Mouse (Mus musculus) forebrain, embryonic 15.5 days (tissue): ENCODE results near the gene Setd5. TPM values are rescaled to one million over a fixed set of nuclear protein-coding genes. Genes with fewer than 3 reads are reported as not detected.

ENCODE experiments used
- ATAC-seq: fragments of 200-750 bp; cut with Nextera tagmentation; replicated peaks from 2 replicates; pipeline ENCODE4 v1.8.0; 2017; ENCODE audit warnings: mild to moderate bottlenecking, moderate TSS enrichment, moderate library complexity
- H3K27ac ChIP-seq: fragments of 300-500 bp; sonication (generic); replicated peaks from 2 replicates; pipeline ENCODE4 v1.5.1; 2015; ENCODE audit warnings: mild to moderate bottlenecking, inconsistent platforms
- H3K27me3 ChIP-seq: fragments of 300-500 bp; sonication (generic); 2 replicates; pipeline ENCODE4 v1.6.1; 2015; ENCODE audit warnings: inconsistent platforms
- H3K36me3 ChIP-seq: fragments of 300-500 bp; sonication (generic); 2 replicates; pipeline ENCODE4 v1.6.1; 2015; ENCODE audit warnings: mild to moderate bottlenecking, inconsistent platforms
- H3K4me1 ChIP-seq: fragments of 300-500 bp; sonication (generic); 2 replicates; pipeline ENCODE4 v1.6.1; 2015; ENCODE audit warnings: inconsistent platforms
- H3K4me2 ChIP-seq: fragments of 300-500 bp; sonication (generic); replicated peaks from 2 replicates; pipeline ENCODE4 v1.6.1; 2015; ENCODE audit warnings: mild to moderate bottlenecking, inconsistent platforms
- H3K4me3 ChIP-seq: fragments of 300-500 bp; sonication (generic); 2 replicates; pipeline ENCODE4 v1.5.1; 2015; ENCODE audit warnings: mild to moderate bottlenecking, inconsistent platforms
- H3K9ac ChIP-seq: fragments of 300-500 bp; sonication (generic); replicated peaks from 2 replicates; pipeline ENCODE4 v1.6.1; 2015; ENCODE audit warnings: mild to moderate bottlenecking, inconsistent platforms
- H3K9me3 ChIP-seq: fragments of 300-500 bp; sonication (generic); 2 replicates; pipeline ENCODE4 v1.6.1; 2016; ENCODE audit warnings: inconsistent platforms
- WGBS: fragments of 180-500 bp; shearing (Covaris S2); methylation state at CpG from one replicate; pipeline ENCODE4 v1.1.7; 2015; ENCODE audit warnings: mixed read lengths; 5-methylcytosine and 5-hydroxymethylcytosine counted together
- polyA plus RNA-seq: library from polyadenylated mRNA; unstranded; fragments of >200 nt; fragmentation: Nextera tagmentation; extraction: Ambion mirVana; gene quantifications from 2 replicates; pipeline ENCODE4 v1.2.1, GENCODE M21; 2015

The Setd5 gene
- polyA plus RNA-seq, 1 experiment from 2014 or later: 53.4 TPM

GRCm38 (mm10) chr6:113178286-113179194, 101.4 kb downstream of the Setd5 start:
- H3K4me2 ChIP-seq: peak overlapping the region; percentile 31
- peaks cover 17% of the 10 kb centered on the region for H3K4me1 ChIP-seq
- peak overlapping the region; percentile 79 for H3K27ac ChIP-seq
- H3K4me3 ChIP-seq: peak overlapping the region; percentile 18; the same call in 1 of the 2 replicates
- no peak overlapping the region; the same call in 1 of the 2 replicates for H3K9ac ChIP-seq
- ATAC-seq: peak; percentile 94
- H3K36me3 ChIP-seq: peaks cover 20% of the 10 kb centered on the region; the same call in 1 of the 2 replicates
- H3K9me3 ChIP-seq: no peaks in the 10 kb centered on the region
- H3K27me3 ChIP-seq: no peaks in the 10 kb centered on the region
- WGBS: 18% methylated on average over 14 of the region's 14 CpGs

GRCm38 (mm10) chr6:113179195-113179733, 102.1 kb downstream of the Setd5 start:
- peak; percentile 64 for ATAC-seq
- 35% methylated on average over 4 of the region's 4 CpGs for WGBS
- Histone ChIP-seq H3K9ac (no peak overlapping the region), H3K27ac (peak overlapping the region; percentile 79), H3K4me2 (peak overlapping the region; percentile 31), H3K4me3 (0 out of 2 replicates have a peak overlapping the region, but pooled peaks have one; percentile 18), H3K36me3 (peaks cover 13% of the 10 kb centered on the region; the same call in 1 of the 2 replicates), H3K9me3 (no peaks in the 10 kb centered on the region), H3K27me3 (no peaks in the 10 kb centered on the region), H3K4me1 (peaks cover 17% of the 10 kb centered on the region)

DNA sequence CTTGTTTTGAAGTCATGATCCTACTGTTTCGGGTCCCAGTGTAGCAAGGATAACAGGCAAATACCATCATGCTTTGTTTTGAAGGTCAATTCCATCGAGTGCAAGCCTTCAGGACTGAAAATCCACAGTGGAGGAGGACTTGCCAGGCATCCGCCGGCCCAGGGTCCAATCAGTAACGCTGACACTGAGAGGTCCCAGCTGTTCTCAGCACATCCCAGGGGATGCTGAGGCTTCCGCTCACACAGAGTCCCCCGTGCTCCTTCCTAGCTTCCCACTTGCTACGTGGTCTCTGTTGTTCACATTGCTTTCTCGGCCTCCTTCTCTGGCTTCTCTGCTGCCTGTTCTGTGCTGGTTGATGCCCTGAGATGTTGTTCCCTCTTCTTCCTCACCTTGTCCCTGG, 107.0 kb downstream of the Setd5 start:
- Histone ChIP-seq H3K27ac (no peak overlapping the region), H3K9ac (no peak overlapping the region), H3K4me2 (no peak overlapping the region), H3K4me3 (no peak overlapping the region), H3K9me3 (no peaks in the 10 kb centered on the region), H3K4me1 (peaks cover 8% of the 10 kb centered on the region), H3K36me3 (peaks cover 4% of the 10 kb centered on the region; the same call in 1 of the 2 replicates), H3K27me3 (no peaks in the 10 kb centered on the region)
- WGBS: 81% methylated on average over 9 of the region's 9 CpGs
- ATAC-seq: no peak

DNA sequence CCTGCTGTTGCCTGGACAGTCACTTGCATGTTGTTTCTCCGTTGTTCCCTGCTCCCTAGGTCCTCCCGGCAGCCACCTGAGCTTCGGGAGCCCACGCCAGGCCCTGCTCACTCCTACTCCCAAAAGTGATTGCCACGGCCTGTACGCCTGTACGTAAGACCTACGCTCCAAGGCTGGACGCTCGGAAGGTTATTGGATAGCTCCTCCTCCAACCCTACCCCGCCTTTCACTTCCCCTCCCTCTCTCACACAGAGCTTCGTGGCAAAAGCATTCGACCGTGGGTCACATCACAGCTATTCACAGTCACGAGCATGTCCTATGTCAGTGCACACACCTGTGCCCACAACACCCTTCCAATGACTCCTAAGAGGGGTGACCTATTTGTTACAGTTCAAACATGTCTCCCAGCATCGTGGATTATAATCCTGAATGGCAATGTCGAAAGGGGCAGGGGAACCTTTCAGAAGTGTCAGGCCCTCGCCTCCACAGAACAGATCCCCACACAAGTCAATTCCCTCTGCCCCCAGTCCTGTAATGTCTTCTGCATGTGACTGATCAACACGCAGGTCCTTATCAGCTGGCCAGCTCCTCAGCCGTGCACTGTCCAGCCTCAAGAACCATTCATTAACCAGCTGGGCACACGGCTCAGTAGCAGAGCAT, 107.8 kb downstream of the Setd5 start:
- no peak for ATAC-seq
- Histone ChIP-seq H3K27me3 (no peaks in the 10 kb centered on the region), H3K4me2 (no peak overlapping the region), H3K27ac (no peak overlapping the region), H3K36me3 (peaks cover 4% of the 10 kb centered on the region; the same call in 1 of the 2 replicates), H3K4me1 (peaks cover under 1% of the 10 kb centered on the region; the same call in 1 of the 2 replicates), H3K9me3 (no peaks in the 10 kb centered on the region), H3K9ac (no peak overlapping the region), H3K4me3 (no peak overlapping the region)
- 86% methylated on average over 21 of the region's 21 CpGs for WGBS

DNA sequence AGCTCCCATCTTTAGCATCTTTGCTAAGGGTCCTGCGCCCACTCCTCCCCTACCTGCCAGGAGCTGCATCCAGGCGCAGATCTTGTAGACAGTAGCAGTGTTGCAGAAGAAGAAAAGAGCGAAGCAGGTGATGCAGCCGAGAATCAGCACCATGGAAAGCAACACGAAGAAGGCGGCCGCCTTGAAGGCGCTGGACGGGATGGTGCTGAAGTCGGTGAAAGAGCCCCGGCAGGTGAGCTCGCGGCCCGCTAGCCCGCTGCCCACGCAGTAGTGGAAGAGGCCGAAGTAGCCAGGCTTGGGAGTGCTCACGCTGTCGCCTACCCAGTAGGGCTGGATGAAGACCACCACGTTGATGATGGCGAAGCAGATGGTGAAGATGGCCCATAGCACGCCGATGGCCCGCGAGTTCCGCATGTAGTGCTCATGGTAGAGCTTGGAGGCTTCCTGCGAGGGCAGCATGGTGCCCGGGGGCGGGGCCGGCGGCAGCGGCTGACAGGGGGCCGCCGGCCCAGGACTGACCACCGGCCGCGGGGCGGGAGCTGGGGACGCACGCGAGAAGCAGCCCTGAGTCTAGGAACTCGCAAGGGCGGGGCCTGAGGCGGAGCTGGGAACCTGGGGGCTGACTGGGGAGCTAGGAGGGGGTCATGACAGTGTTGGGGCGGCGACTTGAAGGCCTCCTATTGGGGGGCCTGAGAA, 116.7 kb downstream of the Setd5 start:
- no peaks in the 10 kb centered on the region for H3K27me3 ChIP-seq
- H3K27ac ChIP-seq: 0 out of 2 replicates have a peak overlapping the region, but pooled peaks have one; percentile 7
- H3K4me1 ChIP-seq: peaks cover 37% of the 10 kb centered on the region
- no peaks in the 10 kb centered on the region for H3K36me3 ChIP-seq
- H3K9ac ChIP-seq: peak overlapping the region; percentile 97
- peak overlapping the region; percentile 94 for H3K4me3 ChIP-seq
- peak overlapping the region; percentile 92 for H3K4me2 ChIP-seq
- ATAC-seq: peak; percentile 62
- WGBS: 4% methylated on average over 46 of the region's 46 CpGs
- no peaks in the 10 kb centered on the region for H3K9me3 ChIP-seq

DNA sequence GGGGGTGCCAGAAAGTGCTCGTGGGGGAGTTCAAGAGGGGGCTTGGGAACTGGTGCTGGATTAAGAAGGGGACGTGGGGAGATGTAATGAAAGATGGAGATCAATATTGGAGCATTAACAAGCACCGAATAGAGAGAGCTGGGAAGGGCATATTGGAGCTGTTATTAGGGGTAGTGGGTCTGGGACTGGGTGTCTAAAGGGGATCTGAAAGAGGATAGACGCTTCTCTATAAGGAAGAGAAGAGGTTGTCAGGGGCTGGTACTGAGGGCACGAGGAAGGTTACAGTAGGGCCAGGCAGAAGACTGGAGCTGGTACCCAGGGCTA, 117.3 kb downstream of the Setd5 start:
- no peaks in the 10 kb centered on the region for H3K27me3 ChIP-seq
- peak overlapping the region; percentile 94 for H3K4me3 ChIP-seq
- peak; percentile 77; the same call in 1 of the 2 replicates for ATAC-seq
- H3K4me2 ChIP-seq: peak overlapping the region; percentile 92
- WGBS: 2% methylated on average over 5 of the region's 5 CpGs
- peak overlapping the region; percentile 97 for H3K9ac ChIP-seq
- H3K36me3 ChIP-seq: no peaks in the 10 kb centered on the region
- no peaks in the 10 kb centered on the region for H3K9me3 ChIP-seq
- H3K27ac ChIP-seq: peak overlapping the region; percentile 76; the same call in 1 of the 2 replicates
- peaks cover 37% of the 10 kb centered on the region for H3K4me1 ChIP-seq

- under 1% methylated on average over 53 of the region's 66 CpGs for WGBS
- peak; percentile 84 for ATAC-seq
- H3K4me1 ChIP-seq: peaks cover 37% of the 10 kb centered on the region
These were observed 117.9 kb downstream of the Setd5 start, which contains the start of gene Lhfpl4 for GRCm38 (mm10) chr6:113194841-113195595. Gene Lhfpl4, minus strand, starts transcription at chr6:113195384.

GRCm38 (mm10) chr6:113195596-113195992, 118.4 kb downstream of the Setd5 start:
- peak overlapping the region; percentile 97 for H3K9ac ChIP-seq
- H3K4me2 ChIP-seq: peak overlapping the region; percentile 92
- peak; percentile 20 for ATAC-seq
- H3K4me1 ChIP-seq: peaks cover 37% of the 10 kb centered on the region
- no peaks in the 10 kb centered on the region for H3K36me3 ChIP-seq
- no peaks in the 10 kb centered on the region for H3K27me3 ChIP-seq
- H3K27ac ChIP-seq: peak overlapping the region; percentile 76
- H3K9me3 ChIP-seq: no peaks in the 10 kb centered on the region
- WGBS: 8% methylated on average over 9 of the region's 9 CpGs
- peak overlapping the region; percentile 94 for H3K4me3 ChIP-seq

More at GRCm38 (mm10) chr6:113194841-113195595, 117.9 kb downstream of the Setd5 start, which contains the start of gene Lhfpl4:
- Histone ChIP-seq H3K4me2 (peak within 1 kb of the TSS; percentile 92), H3K9me3 (no peaks in the 10 kb centered on the region), H3K9ac (peak within 1 kb of the TSS; percentile 97), H3K36me3 (no peaks in the 10 kb centered on the region), H3K4me3 (peak within 1 kb of the TSS; percentile 94), H3K27ac (peak within 1 kb of the TSS; percentile 76), H3K27me3 (no peaks in the 10 kb centered on the region)

Other genes with a start within 250 kb of the Setd5 start
- gene Srgap3, start 130.1 kb upstream of the Setd5 start, polyA plus RNA-seq: 33.7 and 34.0 TPM in 2 replicates
- gene Thumpd3, start 31.1 kb upstream of the Setd5 start, polyA plus RNA-seq: 55.5 and 60.7 TPM in 2 replicates
- 42.3 and 44.6 TPM in 2 replicates for gene Lhfpl4, start 118.0 kb downstream of the Setd5 start, polyA plus RNA-seq
- gene Mtmr14, start 160.5 kb downstream of the Setd5 start, polyA plus RNA-seq: 47.0 and 53.8 TPM in 2 replicates
- gene Cpne9, start 204.9 kb downstream of the Setd5 start, polyA plus RNA-seq: 0.34 and 0.39 TPM in 2 replicates
- gene Brpf1, start 229.8 kb downstream of the Setd5 start, polyA plus RNA-seq: 19.6 and 22.2 TPM in 2 replicates
- gene Ogg1, start 249.6 kb downstream of the Setd5 start, polyA plus RNA-seq: 11.6 and 11.8 TPM in 2 replicates